Comparison of ENCODE assay signal across 11 mouse cellular contexts in genomic region chr1:80709299-80709698, GRCm38 (mm10). TPM values are rescaled to one million over a fixed set of nuclear protein-coding genes. Genes with fewer than 3 reads are reported as not detected.
DNase-seq lines count a peak whose midpoint lies in the region; ATAC-seq and TF ChIP-seq lines count a peak whose summit lies in the region.
"Had no signal": no experiment of that assay in that cellular context is flagged by ENCODE, and none has a peak within 500 bp of the region (broad histone marks: within the 10 kb centered on the region; RNA-seq: fewer than 3 reads in every experiment).

No protein-coding gene starts in this region.

- intact Hi-C loops in heart, postnatal 36 days (cut with DNase I), result no loop called here

- H3K27me3 ChIP-seq in hindbrain, postnatal 0 days (ENCODE audit: insufficient read depth, low read length), result no peaks in the 10 kb centered on the region
- H3K27me3 ChIP-seq in hindbrain, embryonic 10.5 days (ENCODE audit: insufficient read depth, poor library complexity, severe bottlenecking), result no peaks in the 10 kb centered on the region
- H3K27me3 ChIP-seq: liver, embryonic 15.5 days had no signal

- H3K9me3 ChIP-seq in hindbrain, postnatal 0 days (ENCODE audit: low read length), result no peaks in the 10 kb centered on the region
- H3K9me3 ChIP-seq in hindbrain, embryonic 10.5 days, result no peaks in the 10 kb centered on the region
- H3K9me3 ChIP-seq: liver, embryonic 15.5 days had no signal

- 0 out of 2 replicates have a peak, but pooled peaks cover 3% of the 10 kb centered on the region for H3K4me1 ChIP-seq in hindbrain, postnatal 0 days (ENCODE audit: insufficient read depth, low read length)
- no peaks in the 10 kb centered on the region for H3K4me1 ChIP-seq in hindbrain, embryonic 10.5 days (replicated peaks)
- H3K4me1 ChIP-seq: liver, embryonic 15.5 days had no signal

- H3K36me3 ChIP-seq in hindbrain, postnatal 0 days (ENCODE audit: insufficient read depth, low read length), result no peaks in the 10 kb centered on the region
- no peaks in the 10 kb centered on the region for H3K36me3 ChIP-seq in hindbrain, embryonic 10.5 days
- H3K36me3 ChIP-seq: G1E; liver, embryonic 15.5 days had no signal

- 61% methylated on average over 14 of the region's 14 CpGs for WGBS in hindbrain, postnatal 0 days
- WGBS in hindbrain, embryonic 10.5 days, result 83% methylated on average over 14 of the region's 14 CpGs

- peak overlapping the region; percentile 21; the same call in 1 of the 2 replicates for H3K27ac ChIP-seq in hindbrain, postnatal 0 days
- H3K27ac ChIP-seq in hindbrain, embryonic 10.5 days, result no peak overlapping the region
- H3K27ac ChIP-seq: liver, embryonic 15.5 days had no signal

- peak; percentile 37 for DNase-seq in hindbrain, postnatal 0 days (ENCODE audit: low spot score)
- no peak for DNase-seq in hindbrain, embryonic 10.5 days (ENCODE audit: low spot score)
- peak; percentile 9 to 16 for DNase-seq in frontal cortex, postnatal 10 days (ENCODE audit: low spot score in 2 of 2)
- peak; percentile 21 to 45 for DNase-seq in heart, postnatal 36 days
- DNase-seq in lung, postnatal 10 days, result peak; percentile 33
- no peak for DNase-seq in T-cell, adult 2 months (ENCODE audit: low spot score)
- DNase-seq in thymus, adult 18-20 months, result no peak

- H3K4me2 ChIP-seq in hindbrain, postnatal 0 days (ENCODE audit: low read depth, low read length), result peak overlapping the region; percentile 34
- H3K4me2 ChIP-seq: liver, embryonic 15.5 days had no signal

- H3K9ac ChIP-seq in hindbrain, postnatal 0 days (replicated peaks; ENCODE audit: low read length), result no peak overlapping the region
- H3K9ac ChIP-seq: liver, embryonic 15.5 days had no signal

- TF ChIP-seq CTCF in hindbrain, postnatal 0 days (IDR thresholded peaks at IDR 0.05; ENCODE audit: low read depth), result no peak

- peak; percentile 87 for ATAC-seq in hindbrain, postnatal 0 days
- no peak for ATAC-seq in monocyte, adult 5-6 weeks (replicated peaks; ENCODE audit: insufficient number of reproducible peaks, low FRiP score, low TSS enrichment, poor library complexity, severe bottlenecking)

- H3K4me3 ChIP-seq in hindbrain, postnatal 0 days (ENCODE audit: low read length), result peak overlapping the region; percentile 10
- no peak overlapping the region for H3K4me3 ChIP-seq in hindbrain, embryonic 10.5 days
- H3K4me3 ChIP-seq: erythroblast, embryonic 14.5 days; liver, embryonic 15.5 days had no signal

RNA-seq across cellular contexts. Expression of gene Dock10, which starts 49.0 kb away (rescaled TPM):
- 14.2 and 21.6 TPM in 2 replicates for total RNA-seq in hindbrain, postnatal 0 days (2014; rRNA removed)
- polyA plus RNA-seq in hindbrain, postnatal 0 days (2015; fragmentation: Nextera tagmentation; extraction: Ambion mirVana), result 4.8 and 6.1 TPM in 2 replicates
- 3.1 and 3.3 TPM in 2 replicates for polyA plus RNA-seq in hindbrain, embryonic 10.5 days (2016; fragmentation: Nextera tagmentation; extraction: Ambion mirVana)
- 1 to 10 TPM; 5.1 to 5.3 TPM for total RNA-seq in heart, postnatal 36 days (2021)
- total RNA-seq in monocyte, adult 5-6 weeks (2017), result 171 to 265 TPM (median 188 TPM) in 3 replicates
- polyA plus RNA-seq: G1E had no signal

Comparison
In these comparisons a context has a peak if more than half of its experiments do, and no peak if none do; other contexts are left out.
1. DNase-seq: peak in hindbrain, postnatal 0 days (single experiment), frontal cortex, postnatal 10 days (2 of 2), heart, postnatal 36 days (2 of 2) and lung, postnatal 10 days (single experiment); none in hindbrain, embryonic 10.5 days (single experiment), T-cell, adult 2 months (single experiment) and thymus, adult 18-20 months (0 of 2).